Mouse (Mus musculus): Measurements from ENCODE around the gene Msmp.
A peak's percentile ranks its signal among the peaks of the same experiment; 100 is the strongest.

Gene Msmp

GRCm38 (mm10) chr4:43593453-43593852 is 9.2 kb upstream of the Msmp start:
- DNase-seq = no peak

- no peak for DNase-seq
Observed at GRCm38 (mm10) chr4:43591961-43592360, 7.7 kb upstream of the Msmp start.

GRCm38 (mm10) chr4:43591543-43591942 is 7.2 kb upstream of the Msmp start:
- no peak for DNase-seq

GRCm38 (mm10) chr4:43587681-43588080 is 3.4 kb upstream of the Msmp start:
- DNase-seq = no peak

GRCm38 (mm10) chr4:43586411-43586810 is 2.1 kb upstream of the Msmp start:
- DNase-seq = no peak

- no peak for DNase-seq
Observed at GRCm38 (mm10) chr4:43585682-43586081, 1.4 kb upstream of the Msmp start.

GRCm38 (mm10) chr4:43583421-43583820 is 873 bp downstream of the Msmp start:
- DNase-seq = no peak

- no peak for DNase-seq
Observed at GRCm38 (mm10) chr4:43582241-43582640, 2.1 kb downstream of the Msmp start.

GRCm38 (mm10) chr4:43581381-43581780 is 2.9 kb downstream of the Msmp start:
- no peak for DNase-seq

GRCm38 (mm10) chr4:43580721-43581120 is 3.6 kb downstream of the Msmp start:
- no peak for DNase-seq

GRCm38 (mm10) chr4:43579731-43580130 is 4.6 kb downstream of the Msmp start:
- DNase-seq = no peak

GRCm38 (mm10) chr4:43579256-43579655 is 5.0 kb downstream of the Msmp start:
- DNase-seq = no peak

- DNase-seq = peak; percentile 89
Observed at GRCm38 (mm10) chr4:43578376-43579204, 5.7 kb downstream of the Msmp start, which contains the start of the genes Rgp1 and Gba2. Gene Rgp1 (plus strand): TSS chr4:43578715. Gene Gba2 (minus strand): TSS chr4:43578873.

- no peak for DNase-seq
Observed at GRCm38 (mm10) chr4:43577237-43577881, 6.9 kb downstream of the Msmp start.

- no peak for DNase-seq
Observed at GRCm38 (mm10) chr4:43575356-43575755, 8.9 kb downstream of the Msmp start.

GRCm38 (mm10) chr4:43573561-43573960 is 10.7 kb downstream of the Msmp start:
- no peak for DNase-seq

- peak; percentile 49 for DNase-seq
Observed at GRCm38 (mm10) chr4:43571395-43572045, 12.8 kb downstream of the Msmp start.

GRCm38 (mm10) chr4:43567140-43567539 is 17.2 kb downstream of the Msmp start:
- DNase-seq = peak; percentile 17

GRCm38 (mm10) chr4:43564231-43564630 is 20.1 kb downstream of the Msmp start:
- peak; percentile 48 for DNase-seq

GRCm38 (mm10) chr4:43563601-43563875 is 20.8 kb downstream of the Msmp start:
- DNase-seq = no peak

- DNase-seq = no peak
Observed at GRCm38 (mm10) chr4:43562769-43563600, 21.3 kb downstream of the Msmp start.

- DNase-seq = peak; percentile 98
Observed at GRCm38 (mm10) chr4:43561997-43562768, 22.1 kb downstream of the Msmp start, which contains the start of the genes Creb3 and Tln1. Gene Creb3 (plus strand): TSS chr4:43562332. Gene Tln1 (minus strand): TSS chr4:43562691.
